Mouse (Mus musculus) lung, embryonic 16.5 days (tissue): Measurements from ENCODE around the gene F11r. TPM values are rescaled to one million over a fixed set of nuclear protein-coding genes. Genes with fewer than 3 reads are reported as not detected.
A peak's percentile ranks its signal among the peaks of the same experiment; 100 is the strongest.

Experiments used
- ATAC-seq: fragments of 200-750 bp; cut with Nextera tagmentation; 2 replicates; pipeline ENCODE4 v1.8.0; 2017; ENCODE audit warnings: low read depth, mild to moderate bottlenecking, moderate library complexity
- H3K27ac ChIP-seq: fragments of 300-500 bp; sonication (generic); 2 replicates; pipeline ENCODE4 v1.5.1; 2014; ENCODE audit warnings: mild to moderate bottlenecking, control low read depth, low read length
- H3K27me3 ChIP-seq: fragments of 300-500 bp; sonication (generic); 2 replicates; pipeline ENCODE4 v1.6.1; 2014; ENCODE audit warnings: low read depth, low read length, mixed read lengths; ENCODE audit not compliant: control insufficient read depth, insufficient read depth
- H3K36me3 ChIP-seq: fragments of 300-500 bp; sonication (generic); 2 replicates; pipeline ENCODE4 v1.6.1; 2014; ENCODE audit warnings: low read length; ENCODE audit not compliant: control insufficient read depth, insufficient read depth
- H3K4me1 ChIP-seq: fragments of 300-500 bp; sonication (generic); replicated peaks from 2 replicates; pipeline ENCODE4 v1.6.1; 2014; ENCODE audit warnings: low read length, mixed read lengths; ENCODE audit not compliant: control insufficient read depth, insufficient read depth
- H3K4me2 ChIP-seq: fragments of 300-500 bp; sonication (generic); 2 replicates; pipeline ENCODE4 v1.6.1; 2014; ENCODE audit warnings: low read depth, low read length, control low read depth
- H3K4me3 ChIP-seq: fragments of 300-500 bp; sonication (generic); 2 replicates; pipeline ENCODE4 v1.5.1; 2014; ENCODE audit warnings: mild to moderate bottlenecking, low read length, control low read depth
- H3K9ac ChIP-seq: fragments of 300-500 bp; sonication (generic); 2 replicates; pipeline ENCODE4 v1.6.1; 2014; ENCODE audit warnings: low read length, control low read depth
- H3K9me3 ChIP-seq: fragments of 300-500 bp; sonication (generic); 2 replicates; pipeline ENCODE4 v1.6.1; 2016; ENCODE audit warnings: low read length; ENCODE audit not compliant: control insufficient read depth
- WGBS: fragments of 180-500 bp; shearing (Covaris S2); extraction: QIAGEN DNeasy Blood & Tissue Kit; methylation state at CpG from one replicate; pipeline ENCODE4 v1.1.7; 2014; 5-methylcytosine and 5-hydroxymethylcytosine counted together
- polyA plus RNA-seq: library from polyadenylated mRNA; unstranded; fragments of >200 nt; fragmentation: Nextera tagmentation; extraction: Ambion mirVana; gene quantifications from 2 replicates; pipeline ENCODE4 v1.2.1, GENCODE M21; 2015

F11r gene
- 134 and 145 TPM in 2 replicates for polyA plus RNA-seq

GRCm38 (mm10) chr1:171437264-171438013 is at the start of gene F11r:
Gene F11r, plus strand, starts transcription at chr1:171437535.
- H3K27me3 ChIP-seq = no peaks in the 10 kb centered on the region
- peak within 1 kb of the TSS; percentile 43 for H3K27ac ChIP-seq
- ATAC-seq = peak; percentile 82
- H3K4me1 ChIP-seq = peaks cover 31% of the 10 kb centered on the region
- no peaks in the 10 kb centered on the region for H3K36me3 ChIP-seq
- no peaks in the 10 kb centered on the region for H3K9me3 ChIP-seq
- 2% methylated on average over 44 of the region's 46 CpGs for WGBS
- H3K4me3 ChIP-seq = peak within 1 kb of the TSS; percentile 57
- peak within 1 kb of the TSS; percentile 64 for H3K4me2 ChIP-seq
- peak within 1 kb of the TSS; percentile 64 for H3K9ac ChIP-seq

DNA sequence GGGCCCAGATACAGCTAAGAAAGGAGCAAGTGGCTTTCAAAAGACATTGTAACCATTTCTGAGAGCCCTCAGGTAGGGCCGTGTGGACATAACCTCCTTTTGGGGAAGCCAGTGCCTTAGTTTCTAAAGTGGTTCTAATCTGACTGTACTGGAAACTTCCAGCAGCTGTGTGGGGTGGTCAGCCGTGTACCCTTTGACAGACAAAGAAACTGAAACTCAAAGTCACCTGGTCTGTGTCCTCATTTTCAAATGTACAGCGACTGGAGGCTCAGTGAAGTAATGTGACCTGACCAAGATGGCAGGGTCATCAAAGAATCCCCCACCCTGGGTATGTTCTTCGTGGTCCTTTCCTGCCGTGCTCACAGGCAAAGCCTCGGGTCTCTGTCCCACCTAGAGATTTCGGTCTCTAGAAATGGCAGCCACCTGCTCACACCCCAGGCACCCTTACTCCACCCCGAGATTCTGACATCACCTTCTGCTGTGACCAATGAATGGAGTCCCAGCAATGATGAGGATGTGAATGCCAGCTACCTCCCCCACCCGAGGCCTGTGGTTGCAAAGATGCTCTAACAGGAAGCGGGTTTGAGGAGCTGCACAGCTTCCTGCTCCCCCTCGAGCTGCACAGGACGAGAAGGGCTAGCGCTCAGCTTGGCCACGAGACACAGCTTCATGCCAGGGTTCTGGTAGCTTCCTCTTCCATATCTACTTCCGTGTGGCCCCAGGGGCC is 48.8 kb upstream of the F11r start, which contains the start of gene Arhgap30:
Arhgap30 (plus strand) TSS at position 579 of the 727 bp plus-strand sequence.
- H3K36me3 ChIP-seq = no peaks in the 10 kb centered on the region
- WGBS = 69% methylated on average over 15 of the region's 15 CpGs
- ATAC-seq = 0 out of 2 replicates have a peak, but pooled peaks have one; percentile 35
- H3K27me3 ChIP-seq = no peaks in the 10 kb centered on the region
- no peaks in the 10 kb centered on the region for H3K9me3 ChIP-seq
- H3K4me3 ChIP-seq = peak within 1 kb of the TSS; percentile 13; the same call in 1 of the 2 replicates
- H3K9ac ChIP-seq = no peak within 1 kb of the TSS
- H3K4me1 ChIP-seq = no peaks in the 10 kb centered on the region
- no peak within 1 kb of the TSS for H3K4me2 ChIP-seq
- H3K27ac ChIP-seq = no peak within 1 kb of the TSS; the same call in 1 of the 2 replicates

DNA sequence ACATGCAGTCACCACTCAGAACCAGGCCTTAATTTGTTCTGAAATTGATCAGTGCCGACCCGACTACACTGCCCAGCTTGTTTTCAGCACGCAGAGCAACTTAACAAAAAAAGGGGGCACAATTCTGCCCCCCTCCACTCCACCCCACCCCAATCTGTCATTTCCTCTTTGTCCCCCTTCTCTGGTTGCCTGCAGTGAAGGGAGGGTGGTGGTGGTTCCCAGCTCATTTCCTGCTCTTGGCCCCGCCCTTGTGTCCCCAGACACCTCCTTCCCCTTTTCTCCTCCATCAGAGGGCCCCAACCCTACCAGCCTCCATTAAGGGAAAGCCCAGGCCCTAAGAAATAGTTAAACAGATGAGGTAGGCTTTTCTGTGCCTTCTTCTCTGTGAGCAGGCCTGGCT is 47.2 kb upstream of the F11r start:
- Histone ChIP-seq H3K36me3 (no peaks in the 10 kb centered on the region), H3K9me3 (no peaks in the 10 kb centered on the region), H3K4me3 (no peak overlapping the region), H3K27ac (no peak overlapping the region), H3K27me3 (no peaks in the 10 kb centered on the region), H3K4me1 (no peaks in the 10 kb centered on the region), H3K9ac (no peak overlapping the region), H3K4me2 (no peak overlapping the region)
- 62% methylated on average over 4 of the region's 4 CpGs for WGBS
- peak; percentile 50; the same call in 1 of the 2 replicates for ATAC-seq

DNA sequence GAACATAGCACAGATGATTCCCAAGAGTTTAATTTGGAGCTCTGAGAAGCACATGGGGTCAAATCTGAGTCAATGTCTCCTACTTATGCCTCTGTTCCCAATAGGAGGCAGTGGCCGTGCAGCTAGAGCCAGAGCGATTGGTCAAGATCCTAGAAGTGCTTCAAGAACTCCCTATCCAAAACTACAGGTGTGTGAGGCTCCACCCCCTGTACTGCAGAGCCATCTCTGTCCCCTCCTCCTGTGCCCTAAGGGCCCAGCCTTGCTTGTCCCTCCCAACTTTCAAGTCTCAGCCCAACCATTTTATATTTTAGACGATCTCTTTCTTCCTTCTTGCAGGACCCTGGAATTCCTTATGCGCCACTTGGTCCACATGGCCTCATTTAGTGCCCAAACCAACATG is 35.5 kb upstream of the F11r start:
- Histone ChIP-seq H3K4me1 (no peaks in the 10 kb centered on the region), H3K27ac (no peak overlapping the region), H3K9ac (no peak overlapping the region), H3K36me3 (no peaks in the 10 kb centered on the region), H3K27me3 (no peaks in the 10 kb centered on the region), H3K4me2 (no peak overlapping the region), H3K4me3 (no peak overlapping the region), H3K9me3 (no peaks in the 10 kb centered on the region)
- ATAC-seq = no peak
- 70% methylated on average over 4 of the region's 4 CpGs for WGBS

GRCm38 (mm10) chr1:171402991-171403390 is 34.3 kb upstream of the F11r start:
- no peaks in the 10 kb centered on the region for H3K4me1 ChIP-seq
- H3K27ac ChIP-seq = no peak overlapping the region
- H3K4me3 ChIP-seq = no peak overlapping the region
- H3K4me2 ChIP-seq = no peak overlapping the region
- no peaks in the 10 kb centered on the region for H3K36me3 ChIP-seq
- ATAC-seq = no peak
- 82% methylated on average over 9 of the region's 9 CpGs for WGBS
- H3K9ac ChIP-seq = no peak overlapping the region
- no peaks in the 10 kb centered on the region for H3K9me3 ChIP-seq
- H3K27me3 ChIP-seq = no peaks in the 10 kb centered on the region

- H3K4me1 ChIP-seq = no peaks in the 10 kb centered on the region
- no peaks in the 10 kb centered on the region for H3K9me3 ChIP-seq
- WGBS = 66% methylated on average over 5 of the region's 5 CpGs
- H3K4me3 ChIP-seq = no peak overlapping the region
- H3K4me2 ChIP-seq = no peak overlapping the region
- no peaks in the 10 kb centered on the region for H3K36me3 ChIP-seq
- no peak overlapping the region for H3K27ac ChIP-seq
- ATAC-seq = no peak
- H3K9ac ChIP-seq = no peak overlapping the region
- no peaks in the 10 kb centered on the region for H3K27me3 ChIP-seq
Observed at GRCm38 (mm10) chr1:171407263-171407662, 30.1 kb upstream of the F11r start.

GRCm38 (mm10) chr1:171410231-171410630 is 27.1 kb upstream of the F11r start:
- Histone ChIP-seq H3K4me1 (peaks cover 11% of the 10 kb centered on the region), H3K36me3 (no peaks in the 10 kb centered on the region), H3K9me3 (no peaks in the 10 kb centered on the region), H3K4me3 (no peak overlapping the region), H3K27me3 (no peaks in the 10 kb centered on the region), H3K9ac (no peak overlapping the region), H3K4me2 (no peak overlapping the region), H3K27ac (no peak overlapping the region)
- ATAC-seq = no peak
- WGBS = 86% methylated on average over 1 of the region's 1 CpGs

DNA sequence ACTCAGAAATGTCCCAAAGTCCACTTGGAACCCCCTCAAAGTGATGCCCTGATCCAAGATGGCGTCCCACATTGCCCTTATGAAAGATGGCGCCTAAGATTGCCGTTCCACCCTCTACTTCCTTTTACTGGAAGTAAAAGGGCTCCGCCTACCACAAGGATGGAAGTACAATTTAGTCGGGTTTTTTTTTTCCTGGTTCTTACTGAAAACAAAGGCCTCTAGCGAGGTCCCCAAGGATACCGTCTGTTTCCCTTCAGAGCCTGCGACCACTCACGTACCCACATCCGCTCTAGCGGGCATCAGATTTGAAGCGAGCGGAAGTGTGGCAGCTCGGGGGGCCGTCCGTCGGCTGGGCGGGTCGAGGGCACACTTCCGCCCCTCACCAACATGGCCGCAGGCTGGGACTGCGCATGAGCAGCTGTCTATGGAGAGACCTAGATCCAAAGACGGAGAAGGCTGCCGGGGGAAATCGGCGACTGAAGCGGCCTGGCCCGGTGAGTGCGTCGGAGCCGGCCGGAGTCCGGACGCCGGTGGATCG is 26.3 kb upstream of the F11r start, which contains the start of gene Usf1:
Usf1 (plus strand) TSS at position 367 of the 538 bp plus-strand sequence.
- Histone ChIP-seq H3K9ac (peak within 1 kb of the TSS; percentile 88), H3K4me2 (peak within 1 kb of the TSS; percentile 60), H3K27me3 (no peaks in the 10 kb centered on the region), H3K4me3 (peak within 1 kb of the TSS; percentile 67), H3K36me3 (peaks cover 2% of the 10 kb centered on the region), H3K9me3 (no peaks in the 10 kb centered on the region), H3K27ac (peak within 1 kb of the TSS; percentile 93), H3K4me1 (peaks cover 11% of the 10 kb centered on the region)
- under 1% methylated on average over 36 of the region's 36 CpGs for WGBS
- peak; percentile 98 for ATAC-seq

GRCm38 (mm10) chr1:171411492-171411941 is 25.8 kb upstream of the F11r start:
- WGBS = under 1% methylated on average over 27 of the region's 39 CpGs
- H3K36me3 ChIP-seq = peaks cover 7% of the 10 kb centered on the region
- H3K27me3 ChIP-seq = no peaks in the 10 kb centered on the region
- no peaks in the 10 kb centered on the region for H3K9me3 ChIP-seq
- H3K4me1 ChIP-seq = peaks cover 11% of the 10 kb centered on the region
- peak overlapping the region; percentile 60 for H3K4me2 ChIP-seq
- H3K9ac ChIP-seq = peak overlapping the region; percentile 88
- peak overlapping the region; percentile 93 for H3K27ac ChIP-seq
- ATAC-seq = peak; percentile 78
- H3K4me3 ChIP-seq = peak overlapping the region; percentile 67
